Mouse (Mus musculus) layer of hippocampus, adult 8-10 months (tissue): Measurements from ENCODE around the gene Gm3854. TPM values are rescaled to one million over a fixed set of nuclear protein-coding genes. Genes with fewer than 3 reads are reported as not detected.
"Not testable (repeated sequence)": the region's sequence is repeated elsewhere in the genome, so short reads cannot be mapped to it uniquely, and the experiment has no call there.

ENCODE experiments used
- DNase-seq, 2 experiments: peaks; one replicate each; pipeline ENCODE4 v3.0.0; 2022; ENCODE audit warnings: low spot score in 2 of 2
- total RNA-seq, 4 experiments: library from RNA; stranded (reverse); gene quantifications; 2 replicates each; pipeline ENCODE4 v1.2.4; 2022

The Gm3854 gene
- 1 to 10 TPM; 5.8 to 6.8 (median 6.0) TPM for total RNA-seq

- peak; percentile 78 to 83 for DNase-seq
Observed at GRCm38 (mm10) chr7:6343501-6344071, at the start of gene Gm3854. TSS of gene Gm3854 (plus strand) at chr7:6343759.

DNA sequence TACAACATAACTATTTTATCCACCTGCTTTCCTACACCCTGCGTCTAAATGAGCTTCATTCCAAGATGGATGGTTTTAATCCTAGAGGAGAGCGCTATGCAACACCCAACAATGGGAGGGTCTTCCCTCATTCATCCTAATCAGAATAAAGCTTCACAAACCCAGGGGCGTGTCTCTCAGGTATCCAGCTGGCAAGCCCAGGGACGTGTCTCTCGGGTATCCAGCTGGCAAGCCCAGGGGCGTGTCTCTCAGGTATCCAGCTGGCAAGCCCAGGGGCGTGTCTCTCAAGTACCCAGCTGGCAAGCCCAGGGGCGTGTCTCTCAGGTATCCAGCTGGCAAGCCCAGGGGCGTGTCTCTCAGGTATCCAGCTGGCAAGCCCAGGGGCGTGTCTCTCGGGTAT, 42.8 kb upstream of the Gm3854 start:
- not testable (repeated sequence) for DNase-seq

DNA sequence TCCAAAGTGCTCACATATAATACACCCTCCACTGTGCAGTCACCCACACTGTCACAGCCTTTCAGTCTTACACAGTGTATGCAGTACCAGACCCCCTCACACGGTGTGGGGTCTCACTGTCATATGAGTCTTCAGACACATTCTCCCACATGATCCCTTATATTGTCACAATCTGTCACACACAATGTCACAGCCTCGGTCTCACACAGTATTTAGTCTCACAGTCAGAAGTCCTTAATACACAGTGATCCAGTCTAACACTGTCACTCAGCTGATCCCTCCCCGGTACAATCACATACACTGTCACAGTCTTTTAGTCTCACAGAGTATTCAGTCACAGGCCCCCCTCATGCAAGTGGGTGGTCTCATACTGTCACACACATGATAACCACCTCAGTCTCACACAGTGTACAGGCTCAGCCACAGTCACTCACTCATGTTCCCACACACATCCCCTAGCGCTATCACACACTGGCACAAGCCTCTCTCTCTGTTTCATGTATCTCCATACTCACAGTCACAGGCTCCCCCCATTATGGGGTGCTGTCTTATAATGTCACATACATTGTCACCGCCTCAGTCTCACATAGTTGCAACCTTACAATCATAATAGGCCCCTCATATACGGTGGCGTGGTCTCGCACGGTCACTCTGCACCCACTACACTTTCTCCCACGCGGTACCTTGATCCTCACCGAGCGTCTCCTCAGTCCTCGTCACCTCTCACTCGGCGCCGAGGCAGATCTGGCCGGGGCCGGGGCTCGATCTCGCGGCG, 12.9 kb upstream of the Gm3854 start:
- peak; percentile 25 for DNase-seq

DNA sequence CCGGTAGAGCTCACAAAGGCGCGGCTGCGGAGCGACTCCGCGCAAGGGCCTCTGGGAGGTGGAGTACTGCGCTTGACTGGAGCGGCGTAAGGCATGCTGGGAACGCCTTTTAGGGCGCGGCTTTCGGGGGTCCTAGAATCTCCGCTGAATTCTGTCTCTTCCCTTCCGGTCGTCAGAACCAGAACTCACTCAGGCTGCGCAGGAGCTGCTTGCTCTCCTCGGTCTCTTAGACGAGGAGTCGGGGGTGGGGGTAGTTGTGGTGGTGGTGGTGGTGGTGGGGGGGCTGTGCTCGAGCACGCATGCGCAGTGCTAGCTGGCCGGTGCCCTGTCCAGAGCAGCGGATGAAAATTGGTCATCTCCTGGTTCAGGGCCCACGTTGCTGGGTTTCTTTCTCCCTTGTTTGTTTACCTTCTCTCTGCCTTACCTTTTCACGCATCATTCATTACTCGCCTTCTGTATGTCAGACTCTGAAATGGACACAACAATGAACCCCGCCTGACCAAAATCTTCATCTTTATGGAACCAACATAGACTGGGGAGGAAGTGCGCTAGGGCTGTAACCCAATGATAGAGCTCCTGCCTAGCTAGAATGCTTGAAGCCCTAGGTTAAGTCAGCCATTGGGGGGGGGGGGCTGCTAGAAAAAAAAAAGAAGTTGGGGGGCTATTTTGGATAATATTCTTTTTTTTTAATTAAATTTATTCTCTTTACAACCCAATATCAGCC, 12.2 kb upstream of the Gm3854 start, which contains the start of gene Zfp583:
Zfp583 (minus strand) TSS at position 53 of the 724 bp plus-strand sequence.
- DNase-seq, result peak; percentile 80 to 86

- DNase-seq, result no peak
Observed at GRCm38 (mm10) chr7:6339865-6340264, 3.7 kb upstream of the Gm3854 start.

GRCm38 (mm10) chr7:6344124-6344523, 565 bp downstream of the Gm3854 start:
- DNase-seq, result no peak

GRCm38 (mm10) chr7:6358121-6358520, 14.6 kb downstream of the Gm3854 start:
- DNase-seq, result no peak

DNA sequence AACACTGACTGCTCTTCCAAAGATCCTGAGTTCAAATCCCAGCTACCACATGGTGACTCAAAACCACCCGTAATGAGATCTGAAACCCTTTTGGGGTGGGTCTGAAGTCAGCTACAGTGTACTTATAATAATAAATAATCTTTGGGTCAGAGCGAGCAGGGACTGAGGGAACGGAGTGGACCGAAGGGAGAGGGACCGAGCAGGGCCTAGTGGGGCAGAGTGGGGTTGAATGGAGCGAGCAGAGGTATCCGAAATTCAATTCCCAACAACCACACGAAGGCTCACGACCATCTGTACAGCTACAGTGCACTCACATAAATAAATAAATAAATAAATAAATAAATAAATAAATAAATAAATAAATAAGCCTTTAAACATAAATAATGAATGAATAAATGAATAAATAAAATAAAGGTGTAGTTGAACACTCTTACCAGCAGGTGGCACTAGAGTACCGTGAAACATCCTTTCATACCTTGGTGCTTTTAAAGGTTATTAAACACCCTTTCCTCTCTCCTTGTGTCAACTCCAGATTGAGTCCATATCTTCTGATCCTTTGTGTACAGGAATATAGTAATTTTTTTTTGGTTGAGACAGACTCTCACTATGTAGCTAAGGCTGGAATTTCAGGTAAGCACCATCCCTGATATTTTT, 15.5 kb downstream of the Gm3854 start:
- no peak for DNase-seq

- no peak for DNase-seq
Observed at GRCm38 (mm10) chr7:6360477-6361060, 17.0 kb downstream of the Gm3854 start.

DNA sequence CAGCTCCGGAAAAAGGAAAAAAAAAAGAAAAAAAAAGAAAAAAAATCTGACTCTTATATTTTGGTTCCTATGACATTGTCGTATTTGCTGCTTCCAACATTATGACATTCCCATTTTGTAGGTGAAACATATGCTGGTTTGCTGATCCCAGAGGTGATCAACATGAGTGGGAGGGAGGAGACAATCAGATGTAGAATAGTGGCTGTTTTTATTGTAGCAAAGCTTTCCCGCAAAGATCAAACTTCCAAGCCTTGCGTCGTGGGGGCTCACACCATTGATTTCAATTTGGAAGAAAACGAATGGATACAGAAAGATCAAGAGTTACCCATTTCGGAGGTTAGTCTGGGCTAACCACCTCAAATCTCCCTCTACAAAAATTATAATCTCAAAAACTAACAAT, 18.2 kb downstream of the Gm3854 start:
- no peak for DNase-seq

GRCm38 (mm10) chr7:6362268-6363046, 18.9 kb downstream of the Gm3854 start:
- DNase-seq, result peak; percentile 97 to 99

- DNase-seq, result no peak
Observed at GRCm38 (mm10) chr7:6363047-6363488, 19.5 kb downstream of the Gm3854 start, which contains the start of gene Zfp78. TSS of gene Zfp78 (plus strand) at chr7:6363280.

DNA sequence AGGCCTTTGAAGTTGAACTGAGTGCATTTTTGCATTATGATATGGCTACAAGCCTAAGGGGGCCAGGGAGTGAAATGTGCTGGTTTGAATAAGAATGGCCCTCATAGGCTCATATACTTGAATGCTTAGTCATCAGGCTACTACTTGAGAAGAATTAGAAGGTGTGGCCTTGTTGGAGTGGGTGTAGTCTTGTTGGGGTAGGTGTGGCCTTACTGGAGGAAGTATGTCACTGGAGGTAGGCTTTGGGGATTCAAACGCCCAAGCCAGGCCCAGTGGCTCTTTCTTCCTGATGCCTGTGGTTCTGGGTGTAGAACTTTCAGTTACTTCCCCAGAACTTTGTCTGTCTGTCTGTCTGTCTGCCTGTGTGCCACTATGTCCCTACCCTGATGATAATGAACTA, 21.2 kb downstream of the Gm3854 start:
- no peak for DNase-seq

DNA sequence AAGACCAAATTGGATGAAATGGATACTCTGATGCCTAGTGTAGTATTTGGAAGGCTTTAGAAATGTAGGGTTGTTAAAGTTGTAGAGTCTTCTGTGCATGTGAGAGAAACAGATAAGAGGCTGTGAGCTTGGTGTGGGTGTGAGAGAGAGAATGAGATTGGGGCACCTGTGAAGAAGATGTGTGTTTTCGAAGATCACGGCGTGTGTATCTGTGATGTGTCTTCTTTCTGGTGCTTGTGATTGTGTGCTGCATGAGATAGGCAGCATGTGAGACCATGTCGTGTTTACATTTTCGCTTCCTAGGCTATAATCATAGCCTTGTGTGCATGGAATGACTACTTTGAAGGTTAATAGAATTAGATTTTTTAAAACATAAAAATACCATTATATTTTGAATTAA, 23.6 kb downstream of the Gm3854 start:
- no peak for DNase-seq

- not testable (repeated sequence) for DNase-seq
Observed at GRCm38 (mm10) chr7:6368146-6368545, 24.6 kb downstream of the Gm3854 start.

DNA sequence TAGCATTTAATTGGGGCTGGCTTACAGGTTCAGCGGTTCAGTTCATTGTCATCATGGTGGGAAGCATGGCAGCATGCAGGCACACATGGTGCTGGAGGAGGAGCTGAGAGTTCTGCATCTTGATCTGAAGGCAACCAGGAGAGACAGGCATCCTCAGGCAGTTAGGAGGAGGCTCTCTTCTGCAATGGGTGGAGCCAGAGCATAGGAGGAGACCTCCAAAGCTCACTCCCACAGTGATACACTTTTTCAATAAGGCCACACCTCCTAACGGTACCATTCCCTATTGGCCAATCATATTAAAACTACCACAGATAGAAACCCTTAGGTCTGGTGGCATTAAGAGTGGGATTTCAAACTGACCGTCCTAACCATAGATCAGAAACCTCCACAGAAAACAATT, 25.9 kb downstream of the Gm3854 start:
- no peak for DNase-seq

- DNase-seq, result no peak
Observed at GRCm38 (mm10) chr7:6372993-6373392, 29.4 kb downstream of the Gm3854 start.

DNA sequence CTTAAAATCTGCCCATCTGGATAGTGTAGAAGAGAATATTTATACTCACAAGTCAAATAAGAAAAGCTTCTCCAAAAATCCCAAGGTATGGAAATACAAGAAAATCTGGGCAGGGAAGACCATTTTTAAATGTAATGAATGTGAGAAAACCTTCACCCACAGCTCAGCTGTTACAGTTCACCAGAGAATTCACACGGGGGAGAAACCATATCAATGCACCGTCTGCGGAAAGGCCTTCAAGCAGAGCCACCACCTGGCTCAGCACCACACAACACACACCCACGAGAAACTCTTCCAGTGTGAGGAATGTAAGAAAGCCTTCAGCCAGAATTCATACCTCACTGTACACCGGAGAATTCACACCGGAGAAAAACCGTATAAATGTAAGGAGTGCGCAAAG, 34.9 kb downstream of the Gm3854 start:
- DNase-seq, result peak; percentile 58 to 73

DNA sequence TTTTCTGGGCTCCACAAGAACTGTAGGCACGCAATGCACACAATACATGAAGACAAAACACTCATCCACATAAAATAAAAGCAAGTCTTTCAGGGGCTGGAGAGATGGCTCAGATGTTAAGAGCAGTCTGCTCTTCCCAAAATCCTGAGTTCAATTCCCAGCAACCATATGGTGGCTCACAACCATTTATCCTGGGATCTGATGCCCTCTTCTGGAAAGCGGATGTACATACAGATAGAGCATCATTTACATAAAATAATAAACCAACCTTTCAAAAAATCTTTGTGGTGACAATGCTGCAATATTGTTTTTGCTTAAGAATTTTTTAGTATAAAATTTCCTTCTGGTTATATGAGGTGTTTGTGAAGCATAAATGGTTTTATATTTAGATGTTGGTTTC, 37.9 kb downstream of the Gm3854 start:
- no peak for DNase-seq

DNA sequence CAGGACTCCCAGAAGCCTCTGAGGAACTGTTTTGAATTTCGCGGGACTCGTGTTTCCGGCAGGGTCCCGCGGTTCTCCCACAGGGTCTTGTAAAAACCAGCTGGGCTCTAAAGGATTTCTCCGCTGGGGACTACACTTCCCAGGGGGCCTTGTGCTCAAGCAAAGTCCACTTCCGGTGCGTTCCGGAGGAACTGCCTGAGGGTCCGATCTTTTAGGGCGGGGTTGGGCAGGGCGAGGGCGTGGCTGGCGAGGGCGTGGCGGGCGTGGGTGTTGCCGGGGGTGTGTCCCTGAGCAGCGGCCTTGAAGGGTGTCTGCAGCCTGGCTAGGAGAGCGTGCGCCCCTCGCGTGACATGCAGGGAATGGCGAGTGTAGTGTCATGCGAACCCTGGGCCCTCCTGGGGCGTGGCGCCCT, 39.5 kb downstream of the Gm3854 start, which contains the start of gene Zfp28:
Zfp28 (plus strand) TSS at position 252 of the 412 bp plus-strand sequence.
- peak; percentile 87 for DNase-seq
